In genomic region chr2:119198934-119199333, GRCm38 (mm10) we compare ENCODE assay signal across 29 mouse cellular contexts. TPM values are rescaled to one million over a fixed set of nuclear protein-coding genes. Genes with fewer than 3 reads are reported as not detected.
A peak's percentile ranks its signal among the peaks of the same experiment; 100 is the strongest.
DNase-seq lines count a peak whose midpoint lies in the region; ATAC-seq and TF ChIP-seq lines count a peak whose summit lies in the region.
"Had no signal": no experiment of that assay in that cellular context is flagged by ENCODE, and none has a peak within 500 bp of the region (broad histone marks: within the 10 kb centered on the region; RNA-seq: fewer than 3 reads in every experiment).

No protein-coding gene starts in this region.

- ATAC-seq in frontal cortex, adult (ENCODE audit: low TSS enrichment), result peak; percentile 62
- ATAC-seq in midbrain, embryonic 15.5 days (replicated peaks), result no peak
- ATAC-seq in midbrain, embryonic 13.5 days, result no peak
- no peak for ATAC-seq in limb, embryonic 14.5 days (ENCODE audit: low FRiP score, low read depth)
- no peak for ATAC-seq in megakaryocyte-erythroid progenitor cell, adult 5-6 weeks (replicated peaks; ENCODE audit: low FRiP score, low TSS enrichment, poor library complexity, severe bottlenecking)
- ATAC-seq: Patski had no signal

- H3K4me1 ChIP-seq in midbrain, embryonic 15.5 days, result peaks cover 5% of the 10 kb centered on the region; the same call in 1 of the 2 replicates
- H3K4me1 ChIP-seq in midbrain, embryonic 13.5 days (replicated peaks), result peaks cover 20% of the 10 kb centered on the region
- peaks cover 17% of the 10 kb centered on the region for H3K4me1 ChIP-seq in limb, embryonic 14.5 days (ENCODE audit: control insufficient read depth, insufficient read depth, low read length)

- H3K4me3 ChIP-seq in midbrain, embryonic 15.5 days, result no peak overlapping the region
- no peak overlapping the region for H3K4me3 ChIP-seq in midbrain, embryonic 13.5 days (replicated peaks)
- no peak overlapping the region for H3K4me3 ChIP-seq in limb, embryonic 14.5 days (replicated peaks; ENCODE audit: low read length)
- H3K4me3 ChIP-seq: forebrain, embryonic 10.5 days; heart, embryonic 12.5 days; hindbrain, embryonic 10.5 days; liver, embryonic 13.5 days had no signal

- 37% methylated on average over 3 of the region's 3 CpGs for WGBS in midbrain, embryonic 15.5 days
- 36% methylated on average over 3 of the region's 3 CpGs for WGBS in midbrain, embryonic 13.5 days
- 31% methylated on average over 3 of the region's 3 CpGs for WGBS in limb, embryonic 14.5 days

- no peak for TF ChIP-seq POLR2A in limb, embryonic 14.5 days (IDR thresholded peaks at IDR 0.05; ENCODE audit: borderline replicate concordance, extremely low read depth, insufficient read depth, insufficient read length)

- no peaks in the 10 kb centered on the region for H3K9me3 ChIP-seq in midbrain, embryonic 15.5 days
- no peaks in the 10 kb centered on the region for H3K9me3 ChIP-seq in midbrain, embryonic 13.5 days
- H3K9me3 ChIP-seq in limb, embryonic 14.5 days (ENCODE audit: control insufficient read depth, low read length), result no peaks in the 10 kb centered on the region
- H3K9me3 ChIP-seq: forebrain, embryonic 10.5 days; heart, embryonic 12.5 days; hindbrain, embryonic 10.5 days; liver, embryonic 13.5 days had no signal

- H3K27me3 ChIP-seq in midbrain, embryonic 15.5 days (replicated peaks), result no peaks in the 10 kb centered on the region
- no peaks in the 10 kb centered on the region for H3K27me3 ChIP-seq in midbrain, embryonic 13.5 days
- no peaks in the 10 kb centered on the region for H3K27me3 ChIP-seq in limb, embryonic 14.5 days (ENCODE audit: control insufficient read depth, insufficient read depth, low read length)
- H3K27me3 ChIP-seq: heart, embryonic 12.5 days; liver, embryonic 13.5 days; Patski had no signal

- no peak overlapping the region for H3K4me2 ChIP-seq in midbrain, embryonic 15.5 days
- no peak overlapping the region for H3K4me2 ChIP-seq in midbrain, embryonic 13.5 days (replicated peaks)
- no peak overlapping the region for H3K4me2 ChIP-seq in limb, embryonic 14.5 days (replicated peaks; ENCODE audit: low read depth, low read length, severe bottlenecking)
- H3K4me2 ChIP-seq: heart, embryonic 12.5 days; liver, embryonic 13.5 days had no signal

- H3K27ac ChIP-seq in midbrain, embryonic 15.5 days, result peak overlapping the region; percentile 18; the same call in 1 of the 2 replicates
- no peak overlapping the region for H3K27ac ChIP-seq in midbrain, embryonic 13.5 days
- 0 out of 2 replicates have a peak overlapping the region, but pooled peaks have one; percentile 55 for H3K27ac ChIP-seq in limb, embryonic 14.5 days (replicated peaks; ENCODE audit: low read depth, low read length)
- H3K27ac ChIP-seq: forebrain, embryonic 10.5 days; hindbrain, embryonic 10.5 days; liver, embryonic 13.5 days had no signal

- DNase-seq in frontal cortex, postnatal 36 days (ENCODE audit: low spot score in 2 of 2), result no peak
- peak; percentile 20 for DNase-seq in limb, embryonic 14.5 days (ENCODE audit: low spot score)
- no peak for DNase-seq in adrenal gland, adult 8-10 months
- DNase-seq: cerebellum, adult 8-10 months; gastrocnemius, postnatal 14 days; heart, adult 18-20 months; heart, postnatal 10 days; kidney, adult 18-20 months; kidney, postnatal 4 days; liver, embryonic 13.5 days; lung, adult 2 months; lung, postnatal 14 days; right cerebral cortex, postnatal 14 days; spleen, adult 18-20 months had no signal

- no peak overlapping the region for H3K9ac ChIP-seq in midbrain, embryonic 15.5 days
- no peak overlapping the region for H3K9ac ChIP-seq in midbrain, embryonic 13.5 days (replicated peaks)
- no peak overlapping the region for H3K9ac ChIP-seq in limb, embryonic 14.5 days (ENCODE audit: low read depth, low read length, severe bottlenecking)
- H3K9ac ChIP-seq: heart, embryonic 12.5 days; liver, embryonic 13.5 days had no signal

- H3K36me3 ChIP-seq in midbrain, embryonic 15.5 days (replicated peaks), result no peaks in the 10 kb centered on the region
- H3K36me3 ChIP-seq in midbrain, embryonic 13.5 days, result no peaks in the 10 kb centered on the region
- no peaks in the 10 kb centered on the region for H3K36me3 ChIP-seq in limb, embryonic 14.5 days (ENCODE audit: control insufficient read depth, insufficient read depth, low read length)
- H3K36me3 ChIP-seq: forebrain, embryonic 10.5 days; heart, embryonic 12.5 days; hindbrain, embryonic 10.5 days; liver, embryonic 13.5 days had no signal

RNA-seq across cellular contexts. Expression of gene Zfyve19, which starts 9.5 kb away (rescaled TPM):
- 68.3 and 73.3 TPM in 2 replicates for polyA plus RNA-seq in midbrain, embryonic 15.5 days (2015; fragmentation: Nextera tagmentation; extraction: Ambion mirVana)
- polyA plus RNA-seq in midbrain, embryonic 13.5 days (2015; fragmentation: Nextera tagmentation; extraction: Ambion mirVana), result 56.7 and 59.1 TPM in 2 replicates
- 88.0 and 97.9 TPM in 2 replicates for polyA plus RNA-seq in limb, embryonic 14.5 days (2012; rRNA removed)
- 46.3 and 52.1 TPM in 2 replicates for polyA plus RNA-seq in limb, embryonic 14.5 days (2014; fragmentation: Nextera tagmentation; extraction: Ambion mirVana)
- 22.5 and 46.2 TPM in 2 replicates for total RNA-seq in megakaryocyte-erythroid progenitor cell, adult 5-6 weeks (2014; fragmentation: Nextera tagmentation)
- 29.4 and 35.9 TPM in 2 replicates for total RNA-seq in megakaryocyte-erythroid progenitor cell, adult 5-6 weeks (2017)
- total RNA-seq in adrenal gland, adult 8-10 months (2022), result 10 to 100 TPM; 26.6 to 52.4 (median 38.3) TPM

RNA-seq across cellular contexts. Expression of gene Dnajc17, which starts 9.7 kb away (rescaled TPM):
- 25.0 and 29.4 TPM in 2 replicates for polyA plus RNA-seq in midbrain, embryonic 15.5 days (2015; fragmentation: Nextera tagmentation; extraction: Ambion mirVana)
- 24.0 and 24.3 TPM in 2 replicates for polyA plus RNA-seq in midbrain, embryonic 13.5 days (2015; fragmentation: Nextera tagmentation; extraction: Ambion mirVana)
- 18.1 and 33.1 TPM in 2 replicates for polyA plus RNA-seq in limb, embryonic 14.5 days (2012; rRNA removed)
- polyA plus RNA-seq in limb, embryonic 14.5 days (2014; fragmentation: Nextera tagmentation; extraction: Ambion mirVana), result 18.0 and 20.5 TPM in 2 replicates
- total RNA-seq in megakaryocyte-erythroid progenitor cell, adult 5-6 weeks (2014; fragmentation: Nextera tagmentation), result 10.3 and 21.8 TPM in 2 replicates
- total RNA-seq in megakaryocyte-erythroid progenitor cell, adult 5-6 weeks (2017), result 39.6 and 52.1 TPM in 2 replicates
- 10 to 100 TPM; 16.5 to 24.6 (median 20.8) TPM for total RNA-seq in adrenal gland, adult 8-10 months (2022)

RNA-seq across cellular contexts. Expression of gene Gm14137, which starts 24.6 kb away (rescaled TPM):
- polyA plus RNA-seq in midbrain, embryonic 15.5 days (2015; fragmentation: Nextera tagmentation; extraction: Ambion mirVana), result 1.1 and 1.2 TPM in 2 replicates
- polyA plus RNA-seq in midbrain, embryonic 13.5 days (2015; fragmentation: Nextera tagmentation; extraction: Ambion mirVana), result 1.1 and 1.2 TPM in 2 replicates
- 0.05 and 0.15 TPM in 2 replicates for polyA plus RNA-seq in limb, embryonic 14.5 days (2012; rRNA removed)
- polyA plus RNA-seq in limb, embryonic 14.5 days (2014; fragmentation: Nextera tagmentation; extraction: Ambion mirVana), result 0.57 and 0.69 TPM in 2 replicates
- not detected in 2 replicates for total RNA-seq in megakaryocyte-erythroid progenitor cell, adult 5-6 weeks (2014; fragmentation: Nextera tagmentation)
- total RNA-seq in megakaryocyte-erythroid progenitor cell, adult 5-6 weeks (2017), result not detected in 2 replicates
- total RNA-seq in adrenal gland, adult 8-10 months (2022), result under 1 TPM; 0.09 to 0.28 (median 0.24) TPM
- total RNA-seq: common myeloid progenitor, adult 5-6 weeks; heart, adult 18-20 months; heart, postnatal 10 days; left cerebral cortex, postnatal 25 days; megakaryocyte progenitor cell, adult 5-6 weeks; monocyte, adult 5-6 weeks had no signal
- polyA plus RNA-seq: urinary bladder, adult 2 months had no signal

RNA-seq across cellular contexts. Expression of gene Ppp1r14d, which starts 30.8 kb away (rescaled TPM):
- not detected in 2 replicates for polyA plus RNA-seq in midbrain, embryonic 15.5 days (2015; fragmentation: Nextera tagmentation; extraction: Ambion mirVana)
- polyA plus RNA-seq in midbrain, embryonic 13.5 days (2015; fragmentation: Nextera tagmentation; extraction: Ambion mirVana), result not detected in 2 replicates
- not detected in 2 replicates for polyA plus RNA-seq in limb, embryonic 14.5 days (2012; rRNA removed)
- polyA plus RNA-seq in limb, embryonic 14.5 days (2014; fragmentation: Nextera tagmentation; extraction: Ambion mirVana), result not detected in 2 replicates
- not detected in 2 replicates for total RNA-seq in megakaryocyte-erythroid progenitor cell, adult 5-6 weeks (2014; fragmentation: Nextera tagmentation)
- total RNA-seq in megakaryocyte-erythroid progenitor cell, adult 5-6 weeks (2017), result not detected in 2 replicates
- not detected for total RNA-seq in adrenal gland, adult 8-10 months (2022)
- total RNA-seq: adrenal gland, adult 18-20 months; common myeloid progenitor, adult 5-6 weeks; gastrocnemius, postnatal 14 days; heart, adult 18-20 months; heart, postnatal 10 days; left cerebral cortex, postnatal 25 days; megakaryocyte progenitor cell, adult 5-6 weeks; monocyte, adult 5-6 weeks had no signal
- polyA plus RNA-seq: heart, embryonic 12.5 days; hindbrain, embryonic 10.5 days; inflammation-experienced regulatory T-cells, adult 6 months; liver, embryonic 13.5 days; Patski had no signal

RNA-seq across cellular contexts. Expression of gene Gchfr, which starts 31.4 kb away (rescaled TPM):
- polyA plus RNA-seq in midbrain, embryonic 15.5 days (2015; fragmentation: Nextera tagmentation; extraction: Ambion mirVana), result 6.8 and 7.8 TPM in 2 replicates
- polyA plus RNA-seq in midbrain, embryonic 13.5 days (2015; fragmentation: Nextera tagmentation; extraction: Ambion mirVana), result 4.4 and 15.5 TPM in 2 replicates
- polyA plus RNA-seq in limb, embryonic 14.5 days (2012; rRNA removed), result 5.6 and 6.2 TPM in 2 replicates
- 14.8 and 20.9 TPM in 2 replicates for polyA plus RNA-seq in limb, embryonic 14.5 days (2014; fragmentation: Nextera tagmentation; extraction: Ambion mirVana)
- 1.0 TPM in 1 of 2 replicates, not detected in the other for total RNA-seq in megakaryocyte-erythroid progenitor cell, adult 5-6 weeks (2014; fragmentation: Nextera tagmentation)
- not detected in 2 replicates for total RNA-seq in megakaryocyte-erythroid progenitor cell, adult 5-6 weeks (2017)
- 10 to 100 TPM in 2 of 4 experiments, 1 to 10 TPM in 2; 9.3 to 13.7 (median 10.9) TPM for total RNA-seq in adrenal gland, adult 8-10 months (2022)
- total RNA-seq: common myeloid progenitor, adult 5-6 weeks; left cerebral cortex, postnatal 25 days; monocyte, adult 5-6 weeks had no signal
